Mouse (Mus musculus) liver, embryonic 16.5 days (tissue): Measurements from ENCODE around the gene Ugt1a6b. TPM values are rescaled to one million over a fixed set of nuclear protein-coding genes. Genes with fewer than 3 reads are reported as not detected.

Experiments
- ATAC-seq: fragments of 200-750 bp; cut with Nextera tagmentation; 2 replicates; pipeline ENCODE4 v1.8.0; 2017; ENCODE audit warnings: low read depth, mild to moderate bottlenecking, moderate number of reproducible peaks, moderate library complexity
- H3K27ac ChIP-seq: fragments of 300-500 bp; sonication (generic); 2 replicates; pipeline ENCODE4 v1.5.1; 2014; ENCODE audit warnings: mild to moderate bottlenecking, low read length
- H3K27me3 ChIP-seq: fragments of 300-500 bp; sonication (generic); 2 replicates; pipeline ENCODE4 v1.6.1; 2014; ENCODE audit warnings: low read depth, low read length, mixed read lengths; ENCODE audit not compliant: control insufficient read depth, insufficient read depth
- H3K36me3 ChIP-seq: fragments of 300-500 bp; sonication (generic); 2 replicates; pipeline ENCODE4 v1.6.1; 2014; ENCODE audit warnings: mild to moderate bottlenecking; ENCODE audit not compliant: control insufficient read depth, insufficient read depth
- H3K4me1 ChIP-seq: fragments of 300-500 bp; sonication (generic); 2 replicates; pipeline ENCODE4 v1.6.1; 2014; ENCODE audit warnings: low read depth, low read length, mixed read lengths; ENCODE audit not compliant: control insufficient read depth
- H3K4me2 ChIP-seq: fragments of 300-500 bp; sonication (generic); 2 replicates; pipeline ENCODE4 v1.6.1; 2014; ENCODE audit warnings: low read depth, low read length, mixed read lengths
- H3K4me3 ChIP-seq: fragments of 300-500 bp; sonication (generic); 2 replicates; pipeline ENCODE4 v1.5.1; 2014; ENCODE audit warnings: low read depth, mild to moderate bottlenecking, low read length
- H3K9ac ChIP-seq: fragments of 300-500 bp; sonication (generic); 2 replicates; pipeline ENCODE4 v1.6.1; 2014; ENCODE audit warnings: low read depth, low read length
- H3K9me3 ChIP-seq: fragments of 300-500 bp; sonication (generic); replicated peaks from 2 replicates; pipeline ENCODE4 v1.6.1; 2016; ENCODE audit warnings: low read length; ENCODE audit not compliant: control insufficient read depth
- WGBS: fragments of 180-500 bp; shearing (Covaris S2); extraction: QIAGEN DNeasy Blood & Tissue Kit; methylation state at CpG from one replicate; pipeline ENCODE4 v1.1.7; 2014; ENCODE audit not compliant: insufficient replicate concordance; 5-methylcytosine and 5-hydroxymethylcytosine counted together
- polyA plus RNA-seq: library from polyadenylated mRNA; unstranded; fragments of >200 nt; fragmentation: Nextera tagmentation; extraction: Ambion mirVana; gene quantifications from 2 replicates; pipeline ENCODE4 v1.2.1, GENCODE M21; 2015

Ugt1a6b gene
- polyA plus RNA-seq, 1 experiment from 2014 or later, result 20.1 TPM

- H3K36me3 ChIP-seq, result no peaks in the 10 kb centered on the region
- H3K27ac ChIP-seq, result no peak overlapping the region
These were observed 111.5 kb downstream of the Ugt1a6b start for GRCm38 (mm10) chr1:88214462-88214952.

GRCm38 (mm10) chr1:88215466-88216380 lies 112.7 kb downstream of the Ugt1a6b start:
- Histone ChIP-seq H3K27ac (no peak overlapping the region), H3K9me3 (peaks cover 26% of the 10 kb centered on the region), H3K4me3 (no peak overlapping the region), H3K9ac (no peak overlapping the region), H3K4me1 (no peaks in the 10 kb centered on the region), H3K27me3 (no peaks in the 10 kb centered on the region), H3K36me3 (no peaks in the 10 kb centered on the region), H3K4me2 (no peak overlapping the region)
- WGBS, result 53% methylated on average over 10 of the region's 10 CpGs
- ATAC-seq, result no peak

More at GRCm38 (mm10) chr1:88214462-88214952, 111.5 kb downstream of the Ugt1a6b start:
- no peaks in the 10 kb centered on the region for H3K27me3 ChIP-seq
- H3K4me1 ChIP-seq, result no peaks in the 10 kb centered on the region
- 53% methylated on average over 2 of the region's 2 CpGs for WGBS
- H3K9me3 ChIP-seq, result peaks cover 26% of the 10 kb centered on the region
- no peak overlapping the region for H3K4me3 ChIP-seq
- H3K4me2 ChIP-seq, result no peak overlapping the region
- no peak overlapping the region for H3K9ac ChIP-seq
- no peak for ATAC-seq

- no peak for ATAC-seq
- Histone ChIP-seq H3K27me3 (no peaks in the 10 kb centered on the region), H3K4me2 (no peak overlapping the region), H3K9ac (no peak overlapping the region), H3K4me1 (no peaks in the 10 kb centered on the region), H3K36me3 (no peaks in the 10 kb centered on the region), H3K27ac (no peak overlapping the region), H3K9me3 (peaks cover 26% of the 10 kb centered on the region), H3K4me3 (no peak overlapping the region)
- 46% methylated on average over 2 of the region's 2 CpGs for WGBS
These were observed 113.5 kb downstream of the Ugt1a6b start for GRCm38 (mm10) chr1:88216551-88216950.

GRCm38 (mm10) chr1:88217144-88217543 lies 114.1 kb downstream of the Ugt1a6b start:
- Histone ChIP-seq H3K9ac (no peak overlapping the region), H3K27me3 (no peaks in the 10 kb centered on the region), H3K9me3 (peaks cover 27% of the 10 kb centered on the region), H3K4me2 (no peak overlapping the region), H3K27ac (no peak overlapping the region), H3K4me1 (no peaks in the 10 kb centered on the region), H3K36me3 (no peaks in the 10 kb centered on the region), H3K4me3 (no peak overlapping the region)
- WGBS, result 48% methylated on average over 2 of the region's 2 CpGs
- no peak for ATAC-seq

- Histone ChIP-seq H3K27ac (no peak overlapping the region), H3K27me3 (no peaks in the 10 kb centered on the region), H3K4me3 (no peak overlapping the region), H3K9me3 (peaks cover 24% of the 10 kb centered on the region), H3K9ac (no peak overlapping the region), H3K4me2 (no peak overlapping the region), H3K4me1 (no peaks in the 10 kb centered on the region), H3K36me3 (no peaks in the 10 kb centered on the region)
- 27% methylated on average over 3 of the region's 3 CpGs for WGBS
- ATAC-seq, result no peak
These were observed 114.5 kb downstream of the Ugt1a6b start for GRCm38 (mm10) chr1:88217576-88217975.

- H3K4me3 ChIP-seq, result no peak overlapping the region
- H3K27ac ChIP-seq, result no peak overlapping the region
- H3K9me3 ChIP-seq, result peaks cover 22% of the 10 kb centered on the region
- H3K9ac ChIP-seq, result no peak overlapping the region
- no peaks in the 10 kb centered on the region for H3K4me1 ChIP-seq
- no peak for ATAC-seq
- no peaks in the 10 kb centered on the region for H3K27me3 ChIP-seq
- 61% methylated on average over 9 of the region's 9 CpGs for WGBS
- no peak overlapping the region for H3K4me2 ChIP-seq
- no peaks in the 10 kb centered on the region for H3K36me3 ChIP-seq
These were observed 115.0 kb downstream of the Ugt1a6b start for GRCm38 (mm10) chr1:88218051-88218450.

- no peak overlapping the region for H3K27ac ChIP-seq
- no peaks in the 10 kb centered on the region for H3K27me3 ChIP-seq
- no peak overlapping the region for H3K4me2 ChIP-seq
- no peak overlapping the region for H3K9ac ChIP-seq
- 41% methylated on average over 4 of the region's 4 CpGs for WGBS
- H3K36me3 ChIP-seq, result no peaks in the 10 kb centered on the region
- peaks cover 22% of the 10 kb centered on the region for H3K9me3 ChIP-seq
- ATAC-seq, result no peak
- no peak overlapping the region for H3K4me3 ChIP-seq
- H3K4me1 ChIP-seq, result no peaks in the 10 kb centered on the region
These were observed 115.5 kb downstream of the Ugt1a6b start for GRCm38 (mm10) chr1:88218591-88218990.

GRCm38 (mm10) chr1:88219054-88219453 lies 116.0 kb downstream of the Ugt1a6b start:
- no peak overlapping the region for H3K4me2 ChIP-seq
- H3K27me3 ChIP-seq, result no peaks in the 10 kb centered on the region
- ATAC-seq, result no peak
- no peaks in the 10 kb centered on the region for H3K4me1 ChIP-seq
- 11% methylated on average over 1 of the region's 1 CpGs for WGBS
- peaks cover 19% of the 10 kb centered on the region for H3K9me3 ChIP-seq
- no peaks in the 10 kb centered on the region for H3K36me3 ChIP-seq
- no peak overlapping the region for H3K9ac ChIP-seq
- H3K27ac ChIP-seq, result no peak overlapping the region
- H3K4me3 ChIP-seq, result no peak overlapping the region

GRCm38 (mm10) chr1:88220336-88220735 lies 117.3 kb downstream of the Ugt1a6b start:
- Histone ChIP-seq H3K27ac (no peak overlapping the region), H3K4me2 (no peak overlapping the region), H3K9me3 (peaks cover 17% of the 10 kb centered on the region), H3K4me1 (no peaks in the 10 kb centered on the region), H3K9ac (no peak overlapping the region), H3K27me3 (no peaks in the 10 kb centered on the region), H3K36me3 (no peaks in the 10 kb centered on the region), H3K4me3 (no peak overlapping the region)
- no peak for ATAC-seq
